Mouse (Mus musculus) lung, postnatal 0 days (tissue): ENCODE measurements around the gene Cst6. TPM values are rescaled to one million over a fixed set of nuclear protein-coding genes. Genes with fewer than 3 reads are reported as not detected.

ENCODE experiments used
- ATAC-seq: fragments of 200-750 bp; cut with Nextera tagmentation; 2 replicates; pipeline ENCODE4 v1.8.0; 2017; ENCODE audit warnings: moderate library complexity
- DNase-seq: peaks from one replicate; pipeline ENCODE4 v3.0.0-alpha.2; 2016; ENCODE audit warnings: low spot score
- H3K27ac ChIP-seq: fragments of 300-500 bp; sonication (generic); 2 replicates; pipeline ENCODE4 v1.5.1; 2014; ENCODE audit warnings: antibody characterized with exemption, mild to moderate bottlenecking, low read length, mixed read lengths
- H3K27me3 ChIP-seq: fragments of 300-500 bp; sonication (generic); replicated peaks from 2 replicates; pipeline ENCODE4 v1.6.1; 2014; ENCODE audit warnings: low read length, mixed read lengths; ENCODE audit not compliant: insufficient read depth
- H3K36me3 ChIP-seq: fragments of 300-500 bp; sonication (generic); 2 replicates; pipeline ENCODE4 v1.6.1; 2014; ENCODE audit warnings: low read length, mixed read lengths; ENCODE audit not compliant: insufficient read depth
- H3K4me1 ChIP-seq: fragments of 300-500 bp; sonication (generic); 2 replicates; pipeline ENCODE4 v1.6.1; 2014; ENCODE audit warnings: antibody characterized with exemption, low read depth, low read length, mixed read lengths; ENCODE audit not compliant: insufficient read depth
- H3K4me2 ChIP-seq: fragments of 300-500 bp; sonication (generic); replicated peaks from 2 replicates; pipeline ENCODE4 v1.6.1; 2014; ENCODE audit warnings: low read depth, mild to moderate bottlenecking, low read length, moderate library complexity, mixed read lengths
- H3K4me3 ChIP-seq: fragments of 300-500 bp; sonication (generic); 2 replicates; pipeline ENCODE4 v1.5.1; 2014; ENCODE audit warnings: low read depth, low read length
- H3K9ac ChIP-seq: fragments of 300-500 bp; sonication (generic); replicated peaks from 2 replicates; pipeline ENCODE4 v1.6.1; 2014; ENCODE audit warnings: low read depth, mild to moderate bottlenecking
- H3K9me3 ChIP-seq: fragments of 300-500 bp; sonication (generic); 2 replicates; pipeline ENCODE4 v1.6.1; 2016; ENCODE audit warnings: low read length, mixed read lengths
- CTCF ChIP-seq: IDR thresholded peaks from 2 replicates; pipeline ENCODE4 v1.5.1; 2016; ENCODE audit warnings: antibody characterized with exemption, mild to moderate bottlenecking
- EP300 ChIP-seq: IDR thresholded peaks from 2 replicates; pipeline ENCODE4 v1.6.1; 2016; ENCODE audit warnings: antibody characterized with exemption, mild to moderate bottlenecking, control low read depth
- WGBS: fragments of 180-500 bp; shearing (Covaris S2); extraction: QIAGEN DNeasy Blood & Tissue Kit; methylation state at CpG from one replicate; pipeline ENCODE4 v1.1.7; 2014; 5-methylcytosine and 5-hydroxymethylcytosine counted together
- polyA plus RNA-seq: library from polyadenylated mRNA; unstranded; fragments of >200 nt; fragmentation: Nextera tagmentation; extraction: Ambion mirVana; gene quantifications from 2 replicates; pipeline ENCODE4 v1.2.1, GENCODE M21; 2015

The Cst6 gene
- polyA plus RNA-seq, 1 experiment from 2014 or later: 1.4 TPM

GRCm38 (mm10) chr19:5374177-5374576 lies 24.8 kb upstream of the Cst6 start:
- ATAC-seq: no peak

GRCm38 (mm10) chr19:5372724-5373123 lies 23.4 kb upstream of the Cst6 start:
- Histone ChIP-seq H3K4me1 (peaks cover 5% of the 10 kb centered on the region; the same call in 1 of the 2 replicates), H3K27me3 (no peaks in the 10 kb centered on the region), H3K9me3 (no peaks in the 10 kb centered on the region), H3K27ac (no peak overlapping the region), H3K4me2 (no peak overlapping the region), H3K4me3 (no peak overlapping the region), H3K36me3 (peaks cover 21% of the 10 kb centered on the region; the same call in 1 of the 2 replicates), H3K9ac (no peak overlapping the region)
- WGBS: 93% methylated on average over 7 of the region's 7 CpGs
- ATAC-seq (no peak), DNase-seq (no peak)
- TF ChIP-seq CTCF (no peak), EP300 (no peak)

More at GRCm38 (mm10) chr19:5374177-5374576, 24.8 kb upstream of the Cst6 start:
- Histone ChIP-seq H3K27ac (no peak overlapping the region), H3K36me3 (peaks cover 32% of the 10 kb centered on the region; the same call in 1 of the 2 replicates), H3K27me3 (no peaks in the 10 kb centered on the region), H3K9ac (no peak overlapping the region), H3K4me3 (no peak overlapping the region), H3K4me2 (no peak overlapping the region), H3K4me1 (no peaks in the 10 kb centered on the region), H3K9me3 (no peaks in the 10 kb centered on the region)
- no peak for TF ChIP-seq EP300
- WGBS: 77% methylated on average over 4 of the region's 4 CpGs
- DNase-seq: no peak

GRCm38 (mm10) chr19:5370932-5371331 lies 21.6 kb upstream of the Cst6 start:
- Histone ChIP-seq H3K4me1 (peaks cover 10% of the 10 kb centered on the region; the same call in 1 of the 2 replicates), H3K9ac (no peak overlapping the region), H3K36me3 (peaks cover 21% of the 10 kb centered on the region; the same call in 1 of the 2 replicates), H3K4me3 (no peak overlapping the region), H3K27me3 (no peaks in the 10 kb centered on the region), H3K9me3 (no peaks in the 10 kb centered on the region), H3K27ac (no peak overlapping the region), H3K4me2 (no peak overlapping the region)
- WGBS: 80% methylated on average over 3 of the region's 3 CpGs
- ATAC-seq (no peak), DNase-seq (no peak)
- no peak for TF ChIP-seq EP300
- TF ChIP-seq CTCF: peak; percentile 50

- peak overlapping the region; percentile 82 for H3K4me3 ChIP-seq
- DNase-seq (peak; percentile 32), ATAC-seq (no peak)
- H3K9me3 ChIP-seq: no peaks in the 10 kb centered on the region
- H3K4me2 ChIP-seq: peak overlapping the region; percentile 90
- H3K9ac ChIP-seq: peak overlapping the region; percentile 62
- peak overlapping the region; percentile 97 for H3K27ac ChIP-seq
- H3K36me3 ChIP-seq: peaks cover 13% of the 10 kb centered on the region; the same call in 1 of the 2 replicates
- H3K27me3 ChIP-seq: no peaks in the 10 kb centered on the region
- no peak for TF ChIP-seq EP300
- TF ChIP-seq CTCF: peak; percentile 42
- WGBS: 6% methylated on average over 11 of the region's 11 CpGs
- peaks cover 10% of the 10 kb centered on the region; the same call in 1 of the 2 replicates for H3K4me1 ChIP-seq
Observed at GRCm38 (mm10) chr19:5367455-5367854, 18.1 kb upstream of the Cst6 start.

GRCm38 (mm10) chr19:5367053-5367359 lies 17.6 kb upstream of the Cst6 start, which contains the start of gene Banf1:
Gene Banf1, minus strand, starts transcription at chr19:5367168.
- peaks cover 10% of the 10 kb centered on the region; the same call in 1 of the 2 replicates for H3K4me1 ChIP-seq
- peak within 1 kb of the TSS; percentile 90 for H3K4me2 ChIP-seq
- peak within 1 kb of the TSS; percentile 82 for H3K4me3 ChIP-seq
- H3K27me3 ChIP-seq: no peaks in the 10 kb centered on the region
- H3K36me3 ChIP-seq: peaks cover 8% of the 10 kb centered on the region; the same call in 1 of the 2 replicates
- DNase-seq (no peak), ATAC-seq (peak; percentile 2; the same call in 1 of the 2 replicates)
- peak within 1 kb of the TSS; percentile 62 for H3K9ac ChIP-seq
- H3K9me3 ChIP-seq: no peaks in the 10 kb centered on the region
- peak within 1 kb of the TSS; percentile 97 for H3K27ac ChIP-seq
- no peak for TF ChIP-seq CTCF
- no peak for TF ChIP-seq EP300
- WGBS: 0% methylated on average over 33 of the region's 33 CpGs

- Histone ChIP-seq H3K9me3 (no peaks in the 10 kb centered on the region), H3K27me3 (no peaks in the 10 kb centered on the region), H3K9ac (peak within 1 kb of the TSS; percentile 62), H3K4me2 (peak within 1 kb of the TSS; percentile 90), H3K27ac (peak within 1 kb of the TSS; percentile 97), H3K4me3 (peak within 1 kb of the TSS; percentile 82), H3K4me1 (peaks cover 10% of the 10 kb centered on the region; the same call in 1 of the 2 replicates), H3K36me3 (peaks cover 6% of the 10 kb centered on the region; the same call in 1 of the 2 replicates)
- ATAC-seq (peak; percentile 95), DNase-seq (peak; percentile 98)
- WGBS: 1% methylated on average over 71 of the region's 92 CpGs
- TF ChIP-seq CTCF (peak; percentile 48), EP300 (peak; percentile 52; the same call in 1 of the 2 replicates)
Observed at GRCm38 (mm10) chr19:5366175-5367052, 17.0 kb upstream of the Cst6 start, which contains the start of gene Eif1ad. Gene Eif1ad, plus strand, starts transcription at chr19:5366741.
